Mouse (Mus musculus) MN1 (cell line): ENCODE results near the gene Olfr481.

Experiments used
- DNase-seq: peaks from one replicate; pipeline ENCODE4 v3.0.0-alpha.2; 2016; ENCODE audit warnings: low spot score

Gene Olfr481

DNA sequence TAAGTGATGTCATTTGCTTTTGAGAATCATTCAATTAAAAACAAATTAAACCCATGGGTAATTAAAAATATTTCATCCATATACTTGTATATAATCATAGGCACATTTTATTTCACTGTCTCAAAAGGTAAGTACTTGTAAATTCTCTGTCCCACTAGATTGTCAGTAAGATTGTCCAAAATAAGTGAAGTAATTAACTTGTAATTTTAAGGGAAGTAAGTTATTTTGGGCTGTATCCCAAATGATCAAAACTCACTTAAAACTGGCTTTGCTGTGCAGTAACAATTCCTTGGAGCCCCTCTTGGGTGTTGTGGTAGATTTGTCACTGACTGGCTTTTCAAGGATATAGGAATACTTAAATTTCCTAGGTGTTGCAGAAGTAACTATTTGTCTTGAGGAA, at the start of gene Olfr481:
Gene Olfr481, plus strand, starts transcription at position 301 of the 400 bp plus-strand sequence.
- no peak for DNase-seq

GRCm38 (mm10) chr7:108033889-108034288, 45.8 kb upstream of the Olfr481 start, which contains the start of gene Olfr478:
Olfr478 (minus strand) TSS chr7:108033989.
- no peak for DNase-seq

GRCm38 (mm10) chr7:108050393-108050792, 29.3 kb upstream of the Olfr481 start, which contains the start of gene Olfr479:
Olfr479 (plus strand) TSS chr7:108050693.
- no peak for DNase-seq

DNA sequence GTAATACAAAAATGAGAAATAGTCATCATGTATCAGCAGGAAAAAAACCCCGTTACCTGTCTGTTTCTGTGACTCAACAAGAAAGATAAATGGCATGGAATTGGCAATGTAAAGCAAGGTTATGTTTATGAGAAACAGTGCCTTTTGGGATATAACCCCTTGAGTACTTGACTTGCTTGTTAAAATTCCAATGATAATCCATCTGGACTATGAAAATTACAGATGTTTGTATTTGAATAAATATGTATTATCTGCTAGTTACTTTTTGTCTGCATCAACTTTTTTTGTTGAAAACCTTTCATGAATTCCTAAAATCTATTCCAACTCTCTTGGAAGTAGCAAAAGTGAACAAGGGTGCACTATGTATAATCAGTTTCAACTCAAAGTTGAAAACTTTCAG, 12.4 kb upstream of the Olfr481 start, which contains the start of gene Olfr480:
Gene Olfr480, minus strand, starts transcription at position 101 of the 400 bp plus-strand sequence.
- no peak for DNase-seq

DNA sequence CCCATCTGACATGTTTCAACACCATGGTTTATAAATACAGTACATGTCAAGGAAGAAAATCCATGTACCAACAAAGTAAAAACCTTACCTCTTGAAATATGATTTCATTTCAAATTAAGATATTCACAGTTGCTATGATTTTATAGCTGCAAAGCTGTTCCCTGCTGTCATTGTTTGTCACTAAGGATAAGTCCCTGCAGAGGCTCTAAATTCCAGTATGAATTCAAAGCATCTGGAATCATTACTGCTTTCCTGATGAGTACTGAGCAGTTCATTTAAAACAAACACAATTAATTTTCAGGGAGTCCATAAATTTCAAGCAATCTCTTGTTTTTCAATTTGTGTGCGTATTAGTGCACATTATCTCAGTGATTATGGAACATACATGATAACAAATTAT, 17.8 kb downstream of the Olfr481 start, which contains the start of gene Olfr482:
Gene Olfr482, minus strand, starts transcription at position 101 of the 400 bp plus-strand sequence.
- DNase-seq: no peak

- DNase-seq: no peak
These were observed 20.9 kb downstream of the Olfr481 start, which contains the start of gene Olfr483 for GRCm38 (mm10) chr7:108100549-108100948. Olfr483 (plus strand) TSS chr7:108100849.

DNA sequence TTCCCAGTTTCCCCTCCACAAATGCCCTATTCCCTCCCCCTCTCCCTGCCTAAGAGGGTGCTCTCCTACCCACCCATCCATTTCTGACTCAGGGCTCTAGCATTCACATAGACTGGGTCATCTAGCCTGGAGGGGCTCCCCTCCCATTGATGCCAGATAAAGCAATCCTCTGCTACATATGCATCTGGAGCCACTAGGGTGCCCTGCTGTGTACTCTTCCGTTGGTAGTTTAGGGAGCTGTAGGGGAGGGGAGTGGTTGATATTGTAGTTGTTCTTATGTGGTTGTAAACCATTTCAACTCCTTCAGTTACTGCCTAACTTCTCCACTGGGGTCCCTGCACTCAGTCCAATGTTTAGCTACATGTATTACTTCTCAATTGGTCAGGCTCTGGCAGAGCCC, 41.0 kb downstream of the Olfr481 start:
- no peak for DNase-seq

GRCm38 (mm10) chr7:108121416-108121815, 41.8 kb downstream of the Olfr481 start:
- no peak for DNase-seq

DNA sequence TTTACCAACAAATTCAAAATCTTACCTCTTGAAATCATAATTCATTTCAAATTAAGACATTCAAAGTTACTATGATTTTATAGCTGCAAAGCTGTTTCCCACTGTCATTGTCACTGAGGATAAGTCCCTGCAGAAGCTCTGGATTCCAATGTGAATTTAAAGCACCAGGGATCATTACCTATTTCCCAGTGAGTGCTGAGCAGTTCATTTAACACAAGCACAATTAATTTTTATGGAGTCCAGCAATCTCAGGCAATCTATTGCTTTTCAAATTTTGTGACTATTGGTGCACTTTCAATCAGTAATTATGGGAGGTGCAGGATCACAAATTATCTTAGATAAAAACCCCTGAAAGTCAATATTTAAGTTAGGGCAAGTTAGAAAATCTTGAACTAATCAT, 47.7 kb downstream of the Olfr481 start, which contains the start of gene Olfr484:
Gene Olfr484, minus strand, starts transcription at position 101 of the 400 bp plus-strand sequence.
- no peak for DNase-seq
